Mouse (Mus musculus): Measurements from ENCODE around the gene Gm37240.
"Not testable (repeated sequence)": the region's sequence is repeated elsewhere in the genome, so short reads cannot be mapped to it uniquely, and the experiment has no call there.

The Gm37240 gene

GRCm38 (mm10) chr3:84649578-84650327, 1237.6 kb downstream of the Gm37240 start:
- no peak for DNase-seq

- not testable (repeated sequence) for DNase-seq
These were observed 1239.2 kb downstream of the Gm37240 start for GRCm38 (mm10) chr3:84648069-84648468.

GRCm38 (mm10) chr3:84647616-84648015, 1239.7 kb downstream of the Gm37240 start:
- DNase-seq, result no peak

GRCm38 (mm10) chr3:84646331-84646845, 1240.9 kb downstream of the Gm37240 start:
- DNase-seq, result no peak

- DNase-seq, result no peak
These were observed 1241.4 kb downstream of the Gm37240 start for GRCm38 (mm10) chr3:84646007-84646290.

- DNase-seq, result no peak
These were observed 1241.9 kb downstream of the Gm37240 start for GRCm38 (mm10) chr3:84645156-84646006.

GRCm38 (mm10) chr3:84642942-84643341, 1244.4 kb downstream of the Gm37240 start:
- no peak for DNase-seq

- no peak for DNase-seq
These were observed 1245.9 kb downstream of the Gm37240 start for GRCm38 (mm10) chr3:84641391-84641790.

GRCm38 (mm10) chr3:84640536-84640935, 1246.8 kb downstream of the Gm37240 start:
- DNase-seq, result no peak

- DNase-seq, result no peak
These were observed 1247.4 kb downstream of the Gm37240 start for GRCm38 (mm10) chr3:84639767-84640500.

GRCm38 (mm10) chr3:84638858-84639257, 1248.5 kb downstream of the Gm37240 start:
- no peak for DNase-seq

GRCm38 (mm10) chr3:84637890-84638578, 1249.3 kb downstream of the Gm37240 start:
- DNase-seq, result no peak

- no peak for DNase-seq
These were observed 1250.2 kb downstream of the Gm37240 start for GRCm38 (mm10) chr3:84637095-84637494.

GRCm38 (mm10) chr3:84631586-84631985, 1255.7 kb downstream of the Gm37240 start:
- no peak for DNase-seq

- no peak for DNase-seq
These were observed 1265.3 kb downstream of the Gm37240 start for GRCm38 (mm10) chr3:84622026-84622425.

- DNase-seq, result no peak
These were observed 1267.6 kb downstream of the Gm37240 start for GRCm38 (mm10) chr3:84619725-84620124.

GRCm38 (mm10) chr3:84619056-84619455, 1268.3 kb downstream of the Gm37240 start:
- DNase-seq, result no peak

- no peak for DNase-seq
These were observed 1268.7 kb downstream of the Gm37240 start for GRCm38 (mm10) chr3:84618627-84619026.

- no peak for DNase-seq
These were observed 1271.5 kb downstream of the Gm37240 start for GRCm38 (mm10) chr3:84615856-84616225.

GRCm38 (mm10) chr3:84615050-84615855, 1272.1 kb downstream of the Gm37240 start:
- DNase-seq, result no peak

- DNase-seq, result no peak
These were observed 1277.1 kb downstream of the Gm37240 start for GRCm38 (mm10) chr3:84610183-84610710.

GRCm38 (mm10) chr3:84603212-84603611, 1284.1 kb downstream of the Gm37240 start:
- no peak for DNase-seq
